Mouse (Mus musculus): ENCODE data around the gene Glud1. TPM values are rescaled to one million over a fixed set of nuclear protein-coding genes. Genes with fewer than 3 reads are reported as not detected.

Gene Glud1
- polyA plus RNA-seq (2017; shearing (Covaris generic)), result 10 to 100 TPM; 31.7 to 40.9 (median 36.1) TPM

GRCm38 (mm10) chr14:34310234-34310965 is at the start of gene Glud1, which contains the start of gene Shld2:
Gene Glud1, plus strand, starts transcription at chr14:34310727.
Gene Shld2, minus strand, starts transcription at chr14:34310493.
- ATAC-seq, result peak; percentile 83

GRCm38 (mm10) chr14:34268046-34268445 is 42.5 kb upstream of the Glud1 start:
- no peak for ATAC-seq

- no peak for ATAC-seq
Measured at GRCm38 (mm10) chr14:34273280-34273679, 37.2 kb upstream of the Glud1 start.

GRCm38 (mm10) chr14:34274141-34274540 is 36.4 kb upstream of the Glud1 start:
- ATAC-seq, result no peak

GRCm38 (mm10) chr14:34275225-34275624 is 35.3 kb upstream of the Glud1 start:
- no peak for ATAC-seq

- ATAC-seq, result no peak
Measured at GRCm38 (mm10) chr14:34279726-34280125, 30.8 kb upstream of the Glud1 start.

- ATAC-seq, result no peak
Measured at GRCm38 (mm10) chr14:34280798-34281197, 29.7 kb upstream of the Glud1 start.

- ATAC-seq, result no peak
Measured at GRCm38 (mm10) chr14:34281736-34282269, 28.7 kb upstream of the Glud1 start.

GRCm38 (mm10) chr14:34288396-34288795 is 22.1 kb upstream of the Glud1 start:
- ATAC-seq, result no peak

GRCm38 (mm10) chr14:34289259-34290015 is 21.1 kb upstream of the Glud1 start:
- ATAC-seq, result no peak

- no peak for ATAC-seq
Measured at GRCm38 (mm10) chr14:34290229-34290628, 20.3 kb upstream of the Glud1 start.

- no peak for ATAC-seq
Measured at GRCm38 (mm10) chr14:34293641-34294040, 16.9 kb upstream of the Glud1 start.

- ATAC-seq, result no peak
Measured at GRCm38 (mm10) chr14:34296350-34296749, 14.2 kb upstream of the Glud1 start.

GRCm38 (mm10) chr14:34297038-34297437 is 13.5 kb upstream of the Glud1 start:
- no peak for ATAC-seq

- no peak for ATAC-seq
Measured at GRCm38 (mm10) chr14:34297634-34298033, 12.9 kb upstream of the Glud1 start.

- ATAC-seq, result no peak
Measured at GRCm38 (mm10) chr14:34298871-34299700, 11.4 kb upstream of the Glud1 start.

- no peak for ATAC-seq
Measured at GRCm38 (mm10) chr14:34302681-34303242, 7.8 kb upstream of the Glud1 start.

- ATAC-seq, result no peak
Measured at GRCm38 (mm10) chr14:34303265-34303680, 7.3 kb upstream of the Glud1 start.

GRCm38 (mm10) chr14:34309266-34309665 is 1.3 kb upstream of the Glud1 start:
- ATAC-seq, result no peak

GRCm38 (mm10) chr14:34309907-34310233 is 657 bp upstream of the Glud1 start:
- no peak for ATAC-seq

GRCm38 (mm10) chr14:34311021-34311631 is 599 bp downstream of the Glud1 start:
- peak; percentile 39 for ATAC-seq

- no peak for ATAC-seq
Measured at GRCm38 (mm10) chr14:34311691-34312090, 1.2 kb downstream of the Glud1 start.
